Mouse (Mus musculus) ES-E14 (cell line): ENCODE measurements around the gene Schip1. TPM values are rescaled to one million over a fixed set of nuclear protein-coding genes. Genes with fewer than 3 reads are reported as not detected.

Experiments used
- DNase-seq: peaks from one replicate; pipeline ENCODE4 v3.0.0-alpha.2; 2013; ENCODE audit warnings: low read depth, low spot score
- H3K27ac ChIP-seq: 2 replicates; pipeline ENCODE4 v1.5.1; 2012; ENCODE audit warnings: low read depth, mild to moderate bottlenecking, low read length, moderate library complexity, mixed read lengths; ENCODE audit not compliant: poor library complexity, insufficient read depth, severe bottlenecking
- H3K36me3 ChIP-seq: 2 replicates; pipeline ENCODE4 v1.6.1; 2012; ENCODE audit warnings: mild to moderate bottlenecking, low read length, moderate library complexity, mixed read lengths; ENCODE audit not compliant: control insufficient read depth, poor library complexity, insufficient read depth, severe bottlenecking
- H3K4me1 ChIP-seq, 2 experiments: fragments of 150-350 bp in 1 of 2; sonication (generic) in 1 of 2; 2 replicates each; pipeline ENCODE4 v1.6.1; 2012; ENCODE audit warnings: low read length in 2 of 2, mild to moderate bottlenecking in 1 of 2, mixed read lengths in 1 of 2; ENCODE audit not compliant: control insufficient read depth in 2 of 2, insufficient read depth in 2 of 2, poor library complexity in 1 of 2
- H3K4me3 ChIP-seq, 2 experiments: fragments of 150-350 bp in 1 of 2; sonication (generic) in 1 of 2; 2 replicates each; pipeline ENCODE4 v1.5.1; 2012; ENCODE audit warnings: low read length in 2 of 2, low read depth in 1 of 2, mild to moderate bottlenecking in 1 of 2, mixed read lengths in 1 of 2; ENCODE audit not compliant: insufficient read depth in 1 of 2, poor library complexity in 1 of 2, severe bottlenecking in 1 of 2
- H3K9ac ChIP-seq: 2 replicates; pipeline ENCODE4 v1.6.1; 2012; ENCODE audit warnings: low read depth, mild to moderate bottlenecking, low read length, mixed read lengths; ENCODE audit not compliant: poor library complexity, insufficient read depth, severe bottlenecking
- H3K9me3 ChIP-seq: fragments of 150-350 bp; sonication (generic); 2 replicates; pipeline ENCODE4 v1.6.1; 2012; ENCODE audit warnings: low read depth, mild to moderate bottlenecking, low read length; ENCODE audit not compliant: control insufficient read depth, insufficient read depth
- CHD2 ChIP-seq: IDR thresholded peaks from 2 replicates; pipeline ENCODE4 v1.6.1; 2014; ENCODE audit warnings: mild to moderate bottlenecking, low read depth, low read length, inconsistent platforms
- HCFC1 ChIP-seq: IDR thresholded peaks from 2 replicates; pipeline ENCODE4 v1.6.1; 2012; ENCODE audit warnings: low read length, inconsistent platforms, borderline replicate concordance; ENCODE audit not compliant: insufficient read depth
- MAFK ChIP-seq: IDR thresholded peaks from 2 replicates; pipeline ENCODE4 v1.6.1; 2014; ENCODE audit warnings: mild to moderate bottlenecking, low read depth, low read length, inconsistent platforms; ENCODE audit not compliant: insufficient read depth
- ZC3H11A ChIP-seq: IDR thresholded peaks from 2 replicates; pipeline ENCODE4 v1.6.1; 2012; ENCODE audit warnings: low read depth, mild to moderate bottlenecking, inconsistent platforms, low read length, borderline replicate concordance
- ZNF384 ChIP-seq: IDR thresholded peaks from 2 replicates; pipeline ENCODE4 v1.6.1; 2012; ENCODE audit warnings: low read depth, low read length, inconsistent platforms
- in situ Hi-C, 2 experiments: fragments of 600-800 bp; cut with MboI; formaldehyde crosslinking; loops; one replicate each; pipeline ENCODE4 v1.15.1; 2025; ENCODE audit warnings: low sequenced_read_pairs in 2 of 2, inconsistent platforms in 1 of 2; ENCODE audit not compliant: unreplicated experiment in 2 of 2
- total RNA-seq: library from RNA; depleted of rRNA; stranded (reverse); fragments of 300-350 nt; gene quantifications from 2 replicates; pipeline ENCODE4 v1.2.3, GENCODE M21; 2012

Schip1 gene
- total RNA-seq, 1 experiment = 38.3 TPM

DNA sequence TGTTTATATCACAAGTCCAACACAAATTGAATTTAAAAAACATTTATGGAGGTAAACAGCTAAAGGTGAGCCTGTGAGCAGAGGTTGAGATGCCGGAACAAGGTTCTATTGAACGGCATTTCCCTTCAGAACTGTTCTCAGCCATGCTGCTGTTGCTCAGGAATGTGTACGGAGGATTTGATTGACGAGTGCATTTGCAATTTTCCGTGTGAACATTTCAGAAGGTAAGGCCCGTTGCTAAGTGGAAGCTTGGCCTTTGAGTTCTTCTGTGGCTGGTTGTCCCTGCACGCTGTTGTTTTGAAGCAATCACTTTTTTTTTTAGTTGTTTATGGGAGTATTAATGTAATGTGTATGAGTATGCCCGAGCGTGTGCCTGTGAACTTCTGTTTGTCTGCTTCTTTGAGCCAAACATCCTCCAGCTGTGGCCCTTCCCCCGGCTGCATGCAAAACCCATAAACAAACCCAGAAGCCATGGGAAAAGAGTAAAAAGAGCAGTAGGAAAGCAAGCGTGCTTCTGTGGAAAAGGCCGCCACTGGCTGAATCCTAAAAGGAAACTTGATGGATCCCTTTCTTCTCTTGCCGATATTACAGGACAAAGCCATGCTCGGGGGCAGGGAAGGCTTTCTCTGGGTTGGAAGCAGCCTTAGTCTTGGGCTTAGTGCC lies 518.6 kb downstream of the Schip1 start:
- Histone ChIP-seq H3K4me1 (peaks cover 4 to 23% of the 10 kb centered on the region in 2 experiments), H3K9ac (peak overlapping the region; percentile 50; the same call in 1 of the 2 replicates), H3K36me3 (no peaks in the 10 kb centered on the region; the same call in 1 of the 2 replicates), H3K9me3 (no peaks in the 10 kb centered on the region), H3K27ac (no peak overlapping the region), H3K4me3 (peak overlapping the region; percentile 32 to 51)
- no peak for DNase-seq
- TF ChIP-seq CHD2 = no peak
- no peak for TF ChIP-seq HCFC1
- no peak for TF ChIP-seq ZNF384
- no peak for TF ChIP-seq ZC3H11A
- no peak for TF ChIP-seq MAFK
- in situ Hi-C loops = no loop called here

DNA sequence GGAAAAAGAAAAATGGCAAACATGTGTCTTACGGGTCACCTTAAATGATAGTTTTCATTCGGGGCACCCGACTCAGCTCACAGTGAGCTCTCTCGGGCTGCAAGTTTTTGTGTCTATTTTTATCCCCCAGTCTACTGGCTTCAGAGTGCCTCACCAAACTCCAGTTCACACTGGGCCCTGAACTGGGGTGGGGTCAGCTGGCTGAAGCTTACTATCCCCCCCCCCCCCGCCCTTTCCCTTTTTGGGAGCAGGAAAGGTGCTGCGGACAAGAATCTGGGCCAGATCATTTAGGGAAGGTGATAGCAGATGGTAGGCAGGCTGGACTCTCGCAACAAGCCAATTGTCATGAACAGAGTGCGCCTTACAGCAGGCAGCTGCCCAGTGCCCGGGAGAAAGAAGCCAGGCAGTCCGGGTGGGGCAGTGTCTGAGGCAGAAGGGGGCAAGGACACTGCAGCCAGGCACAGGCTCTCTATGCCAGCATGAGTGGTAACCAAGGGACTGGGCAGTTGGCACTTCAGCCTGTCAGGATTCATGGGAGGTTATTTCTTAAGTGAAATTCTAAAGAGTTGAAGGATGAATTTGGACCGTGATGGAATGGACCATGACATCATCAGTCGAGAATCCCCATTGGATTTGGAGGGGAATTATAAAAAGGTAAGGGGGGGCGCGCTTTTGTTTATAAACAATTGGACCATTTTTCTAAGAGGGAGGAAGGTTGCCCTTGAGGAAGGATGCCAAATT lies 519.3 kb downstream of the Schip1 start:
- no peaks in the 10 kb centered on the region for H3K9me3 ChIP-seq
- no peak for DNase-seq
- in situ Hi-C loops = no loop called here
- no peak overlapping the region for H3K27ac ChIP-seq
- peaks cover 4 to 21% of the 10 kb centered on the region in 2 experiments for H3K4me1 ChIP-seq
- H3K9ac ChIP-seq = no peak overlapping the region; the same call in 1 of the 2 replicates
- no peaks in the 10 kb centered on the region; the same call in 1 of the 2 replicates for H3K36me3 ChIP-seq
- peak overlapping the region in 1 of 2 experiments; percentile 51; a peak in 3 of 4 replicates for H3K4me3 ChIP-seq
- TF ChIP-seq MAFK (no peak), ZC3H11A (no peak), CHD2 (no peak), HCFC1 (no peak), ZNF384 (no peak)

DNA sequence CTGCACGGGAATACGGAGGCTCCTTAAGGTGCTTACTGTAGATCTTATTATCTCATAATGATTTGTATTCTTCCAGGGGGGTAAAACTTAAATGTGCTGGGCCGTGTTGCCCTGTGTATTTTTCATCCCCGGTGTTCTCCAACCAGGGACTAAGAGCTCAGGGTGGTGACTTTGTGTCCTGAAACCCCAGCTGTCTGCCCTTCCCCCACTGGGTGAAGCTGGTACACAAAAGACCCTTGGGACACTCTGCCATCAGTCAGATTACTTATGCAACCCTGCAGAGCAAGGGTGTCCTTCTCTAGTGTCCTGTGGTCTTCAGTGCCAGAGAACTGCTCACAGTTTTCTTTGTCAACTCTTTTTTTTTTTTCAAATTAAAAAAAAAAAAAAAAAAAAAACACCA lies 520.6 kb downstream of the Schip1 start:
- DNase-seq = no peak
- H3K4me1 ChIP-seq = peaks cover 4 to 21% of the 10 kb centered on the region in 2 experiments
- no peak for TF ChIP-seq CHD2
- TF ChIP-seq MAFK = no peak
- TF ChIP-seq ZNF384 = no peak; the same call in 1 of the 2 replicates
- no peak for TF ChIP-seq HCFC1
- TF ChIP-seq ZC3H11A = no peak
- H3K36me3 ChIP-seq = no peaks in the 10 kb centered on the region; the same call in 1 of the 2 replicates
- in situ Hi-C loops = no loop called here
- no peak overlapping the region for H3K27ac ChIP-seq
- no peak overlapping the region for H3K9ac ChIP-seq
- H3K4me3 ChIP-seq = no peak overlapping the region
- no peaks in the 10 kb centered on the region for H3K9me3 ChIP-seq

DNA sequence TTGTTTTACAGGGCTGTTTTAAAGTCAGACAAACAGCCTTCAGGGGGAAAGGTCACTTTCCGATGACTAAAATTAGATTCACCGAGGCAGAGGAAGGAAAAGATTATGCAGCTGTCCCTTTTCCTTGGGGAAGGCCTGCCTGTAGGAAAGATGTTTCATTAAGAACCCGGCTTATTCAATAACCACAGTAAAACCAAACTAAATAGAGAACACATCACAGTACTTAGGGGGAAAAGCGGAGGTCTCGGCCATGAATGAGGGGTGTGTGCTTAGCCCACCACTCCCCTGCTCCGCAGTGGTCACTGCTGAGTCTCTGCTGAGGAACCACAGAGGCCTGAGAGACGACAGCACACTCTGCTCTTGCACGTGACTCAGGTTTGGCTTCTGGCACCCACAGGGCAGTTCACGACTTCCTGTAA lies 522.1 kb downstream of the Schip1 start:
- in situ Hi-C loops = no loop called here
- no peak for DNase-seq
- no peak overlapping the region for H3K4me3 ChIP-seq
- H3K9ac ChIP-seq = no peak overlapping the region
- no peak for TF ChIP-seq ZC3H11A
- no peak for TF ChIP-seq HCFC1
- no peak for TF ChIP-seq CHD2
- TF ChIP-seq ZNF384 = no peak
- TF ChIP-seq MAFK = no peak
- H3K27ac ChIP-seq = no peak overlapping the region
- no peaks in the 10 kb centered on the region; the same call in 1 of the 2 replicates for H3K36me3 ChIP-seq
- peaks cover 3 to 21% of the 10 kb centered on the region in 2 experiments; a peak in 3 of 4 replicates for H3K4me1 ChIP-seq
- H3K9me3 ChIP-seq = no peaks in the 10 kb centered on the region
